Mouse (Mus musculus) layer of hippocampus, adult 8-10 months (tissue): ENCODE measurements around the gene B3gat3. TPM values are rescaled to one million over a fixed set of nuclear protein-coding genes. Genes with fewer than 3 reads are reported as not detected.

Experiments
- DNase-seq, 2 experiments: peaks; one replicate each; pipeline ENCODE4 v3.0.0; 2022; ENCODE audit warnings: low spot score in 2 of 2
- microRNA-seq, 2 experiments: library from miRNA; unstranded; fragments of <30 nt; microRNA quantifications; one replicate each; pipeline ENCODE4 v1.2.0; 2022
- total RNA-seq, 4 experiments: library from RNA; stranded (reverse); gene quantifications; 2 replicates each; pipeline ENCODE4 v1.2.4; 2022

The B3gat3 gene
- total RNA-seq, 4 experiments from 2014 or later, result 161 to 167 (median 162) TPM

GRCm38 (mm10) chr19:8976535-8976934 lies 56.4 kb downstream of the B3gat3 start:
- DNase-seq, result no peak

Small RNA genes lying within 50 kb of the gene (microRNA-seq; reads per million reads assigned to microRNA genes)
- 0 reads per million in 2 experiments for gene Mir5136

Other genes with a start within 250 kb of the B3gat3 start
- 100 to 1,000 TPM; 157 to 169 (median 162) TPM for gene Slc3a2, start 197.0 kb upstream of the B3gat3 start, total RNA-seq
- 10 to 100 TPM; 44.0 to 45.3 (median 44.3) TPM for gene Wdr74, start 184.5 kb upstream of the B3gat3 start, total RNA-seq
- gene 1700092M07Rik, start 179.7 kb upstream of the B3gat3 start, total RNA-seq, result 1 to 10 TPM in 3 of 4 experiments, not detected in 1; 2.0 to 3.3 (median 2.4) TPM
- gene Stx5a, start 179.0 kb upstream of the B3gat3 start, total RNA-seq, result 10 to 100 TPM; 65.3 to 91.2 (median 76.1) TPM
- 100 to 1,000 TPM in 2 of 4 experiments, 10 to 100 TPM in 2; 80.5 to 120 (median 102) TPM for gene Nxf1, start 163.3 kb upstream of the B3gat3 start, total RNA-seq
- gene Tmem223, start 149.4 kb upstream of the B3gat3 start, total RNA-seq, result 10 to 100 TPM; 61.3 to 77.8 (median 72.8) TPM
- 10 to 100 TPM; 10.1 to 17.5 (median 13.1) TPM for gene Tmem179b, start 145.9 kb upstream of the B3gat3 start, total RNA-seq
- 10 to 100 TPM; 14.7 to 20.1 (median 18.2) TPM for gene Taf6l, start 134.0 kb upstream of the B3gat3 start, total RNA-seq
- gene Polr2g, start 121.8 kb upstream of the B3gat3 start, total RNA-seq, result 100 to 1,000 TPM; 101 to 122 (median 109) TPM
- gene Zbtb3, start 117.8 kb upstream of the B3gat3 start, total RNA-seq, result 1 to 10 TPM; 5.2 to 7.9 (median 5.4) TPM
- gene Ttc9c, start 101.0 kb upstream of the B3gat3 start, total RNA-seq, result 10 to 100 TPM; 36.4 to 45.1 (median 40.1) TPM
- gene Hnrnpul2, start 100.4 kb upstream of the B3gat3 start, total RNA-seq, result 100 to 1,000 TPM; 113 to 126 (median 120) TPM
- not detected for gene AC129217.1, start 90.6 kb upstream of the B3gat3 start, total RNA-seq
- gene Bscl2, start 82.9 kb upstream of the B3gat3 start, total RNA-seq, result 100 to 1,000 TPM in 3 of 4 experiments, 10 to 100 TPM in 1; 98.1 to 115 (median 106) TPM
- gene Gng3, start 81.2 kb upstream of the B3gat3 start, total RNA-seq, result 100 to 1,000 TPM; 125 to 148 (median 143) TPM
- under 1 TPM; 0.45 to 0.74 (median 0.55) TPM for gene Lrrn4cl, start 69.6 kb upstream of the B3gat3 start, total RNA-seq
- gene Ubxn1, start 48.9 kb upstream of the B3gat3 start, total RNA-seq, result 100 to 1,000 TPM in 2 of 4 experiments, 10 to 100 TPM in 2; 87.8 to 123 (median 106) TPM
- 10 to 100 TPM; 23.4 to 37.2 (median 29.5) TPM for gene Uqcc3, start 39.5 kb upstream of the B3gat3 start, total RNA-seq
- gene Lbhd1, start 36.6 kb upstream of the B3gat3 start, total RNA-seq, result 10 to 100 TPM in 1 of 4 experiments, 1 to 10 TPM in 3; 4.9 to 10.4 (median 6.0) TPM
- not detected for gene Gm49403, start 36.4 kb upstream of the B3gat3 start, total RNA-seq
- 10 to 100 TPM; 22.7 to 32.0 (median 26.5) TPM for gene 1810009A15Rik, start 31.5 kb upstream of the B3gat3 start, total RNA-seq
- gene Gm49416, start 31.4 kb upstream of the B3gat3 start, total RNA-seq, result 1 to 10 TPM in 2 of 4 experiments, not detected in 2; 1.4 to 1.8 TPM
- 10 to 100 TPM; 24.0 to 26.1 (median 24.4) TPM for gene Ints5, start 27.4 kb upstream of the B3gat3 start, total RNA-seq
- gene Ganab, start 22.3 kb upstream of the B3gat3 start, total RNA-seq, result 100 to 1,000 TPM; 109 to 125 (median 119) TPM
- gene Rom1, start 9.0 kb downstream of the B3gat3 start, total RNA-seq, result 1 to 10 TPM; 5.0 to 8.6 (median 6.4) TPM
- gene Eml3, start 9.2 kb downstream of the B3gat3 start, total RNA-seq, result 10 to 100 TPM; 14.1 to 17.4 (median 15.3) TPM
- gene Mta2, start 21.5 kb downstream of the B3gat3 start, total RNA-seq, result 10 to 100 TPM; 53.7 to 66.5 (median 56.2) TPM
- 10 to 100 TPM; 21.5 to 22.2 (median 21.9) TPM for gene Tut1, start 33.5 kb downstream of the B3gat3 start, total RNA-seq
- 100 to 1,000 TPM; 223 to 248 (median 236) TPM for gene Eef1g, start 46.7 kb downstream of the B3gat3 start, total RNA-seq
- gene Ahnak, start 68.9 kb downstream of the B3gat3 start, total RNA-seq, result 10 to 100 TPM; 27.0 to 32.2 (median 29.0) TPM
- gene Scgb1a1, start 167.6 kb downstream of the B3gat3 start, total RNA-seq, result not detected
- gene Asrgl1, start 215.3 kb downstream of the B3gat3 start, total RNA-seq, result 100 to 1,000 TPM; 143 to 155 (median 148) TPM